Mouse (Mus musculus) small intestine, adult 2 months (tissue): ENCODE measurements around the gene Bmper.

Source experiments
- CTCF ChIP-seq: fragments of 200-500 bp; IDR thresholded peaks from 2 replicates; pipeline ENCODE4 v1.5.1; 2012; ENCODE audit warnings: low read depth, mild to moderate bottlenecking, control low read depth, inconsistent platforms, low read length, moderate library complexity, mixed read lengths; ENCODE audit not compliant: insufficient replicate concordance, insufficient read length; ENCODE audit errors: extremely low read depth
- POLR2A ChIP-seq: fragments of 200-500 bp; IDR thresholded peaks from 2 replicates; pipeline ENCODE4 v1.6.1; 2012; ENCODE audit warnings: low read depth, mild to moderate bottlenecking, control low read depth, inconsistent platforms, low read length, moderate library complexity

- TF ChIP-seq CTCF, result no peak
- TF ChIP-seq POLR2A, result no peak
These were observed 90.0 kb downstream of the Bmper start for GRCm38 (mm10) chr9:23312877-23313276.
